Mouse (Mus musculus): ENCODE results near the gene Trim12c. TPM values are rescaled to one million over a fixed set of nuclear protein-coding genes. Genes with fewer than 3 reads are reported as not detected.

Gene Trim12c
- total RNA-seq, 2 experiments from 2014 or later: 1.7 TPM

Other genes with a start within 250 kb of the Trim12c start
- not detected for gene Olfr646, start 248.5 kb downstream of the Trim12c start, total RNA-seq (2021)
- gene Ubqln5, start 223.5 kb downstream of the Trim12c start, total RNA-seq (2021): not detected
- not detected for gene Olfr643, start 216.0 kb downstream of the Trim12c start, total RNA-seq (2021)
- gene Ubqln3, start 210.1 kb downstream of the Trim12c start, total RNA-seq (2021): not detected
- gene Ubqlnl, start 202.8 kb downstream of the Trim12c start, total RNA-seq (2021): not detected
- not detected for gene Olfm5, start 188.5 kb downstream of the Trim12c start, total RNA-seq (2021)
- under 1 TPM; 0.21 to 0.26 TPM for gene Olfr648, start 170.0 kb downstream of the Trim12c start, total RNA-seq (2021)
- not detected for gene Olfr649, start 157.4 kb downstream of the Trim12c start, total RNA-seq (2021)
- gene Trim6, start 134.6 kb downstream of the Trim12c start, total RNA-seq (2021): not detected
- gene Trim34a, start 108.9 kb downstream of the Trim12c start, total RNA-seq (2021): 1 to 10 TPM in 1 of 2 experiments, under 1 TPM in 1; 1.00 to 1.3 TPM
- under 1 TPM; 0.37 to 0.63 TPM for gene Trim5, start 65.3 kb downstream of the Trim12c start, total RNA-seq (2021)
- 1 to 10 TPM; 2.2 to 2.6 TPM for gene Trim12a, start 37.9 kb downstream of the Trim12c start, total RNA-seq (2021)
- not detected for gene Trim34b, start 23.9 kb downstream of the Trim12c start, total RNA-seq (2021)
- gene Trim30b, start 16.5 kb upstream of the Trim12c start, total RNA-seq (2021): under 1 TPM in 1 of 2 experiments, not detected in 1; 0.14 TPM
- gene Trim30c, start 47.5 kb upstream of the Trim12c start, total RNA-seq (2021): not detected
- gene Trim30a, start 111.8 kb upstream of the Trim12c start, total RNA-seq (2021): 1 to 10 TPM in 1 of 2 experiments, under 1 TPM in 1; 0.67 to 1.0 TPM
- gene Trim30d, start 154.5 kb upstream of the Trim12c start, total RNA-seq (2021): under 1 TPM; 0.59 to 0.88 TPM
- gene Olfr651, start 196.8 kb upstream of the Trim12c start, total RNA-seq (2021): not detected
- not detected for gene Olfr652, start 207.5 kb upstream of the Trim12c start, total RNA-seq (2021)
- gene Olfr653, start 224.0 kb upstream of the Trim12c start, total RNA-seq (2021): not detected
- not detected for gene Olfr654, start 233.7 kb upstream of the Trim12c start, total RNA-seq (2021)
- not detected for gene Olfr655, start 248.4 kb upstream of the Trim12c start, total RNA-seq (2021)

Data from left cerebral cortex, adult 18-20 months (tissue).